Comparison of ENCODE assay signal across 8 mouse cellular contexts in the genomic region with DNA sequence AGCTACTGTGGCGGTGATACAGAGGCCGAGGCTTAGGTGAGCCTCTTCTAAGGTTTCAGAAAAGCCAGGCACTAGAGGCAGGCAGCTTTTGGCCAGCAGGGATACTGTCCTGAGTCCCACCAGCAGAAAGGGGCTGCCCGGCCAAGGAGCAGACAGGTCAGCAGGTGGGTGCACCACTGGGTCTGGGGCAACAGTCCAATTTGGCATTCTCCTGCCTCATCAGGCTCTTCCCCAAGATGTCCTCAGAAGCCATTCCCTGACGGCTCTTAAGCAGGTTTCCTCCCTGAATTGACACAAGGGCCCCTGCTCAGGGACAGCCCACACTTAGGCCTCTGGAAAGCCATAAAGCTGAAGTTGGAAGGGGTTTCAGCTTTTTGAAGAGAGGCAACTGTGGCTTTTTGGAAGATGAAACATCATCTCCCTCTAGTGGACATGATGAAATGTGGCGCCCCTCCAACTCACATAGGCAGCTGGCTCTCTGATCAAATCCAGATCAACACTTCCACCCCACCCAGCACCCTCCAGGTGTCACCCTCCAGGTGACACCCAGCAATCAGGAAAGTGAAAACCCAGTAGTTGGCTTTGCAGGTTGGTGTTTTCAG. TPM values are rescaled to one million over a fixed set of nuclear protein-coding genes. Genes with fewer than 3 reads are reported as not detected.
DNase-seq lines count a peak whose midpoint lies in the region; ATAC-seq and TF ChIP-seq lines count a peak whose summit lies in the region.

No protein-coding gene starts in this region.

- no peak overlapping the region for H3K4me2 ChIP-seq in forebrain, embryonic 14.5 days (ENCODE audit: low read length)
- H3K4me2 ChIP-seq in forebrain, embryonic 11.5 days (ENCODE audit: low read depth, low read length, severe bottlenecking), result no peak overlapping the region
- no peak overlapping the region for H3K4me2 ChIP-seq in lung, postnatal 0 days (replicated peaks; ENCODE audit: low read depth, low read length)
- H3K4me2 ChIP-seq in stomach, embryonic 16.5 days (ENCODE audit: low read depth, low read length), result no peak overlapping the region

- no peaks in the 10 kb centered on the region for H3K9me3 ChIP-seq in forebrain, embryonic 14.5 days (replicated peaks; ENCODE audit: control insufficient read depth, low read length)
- H3K9me3 ChIP-seq in forebrain, embryonic 11.5 days (ENCODE audit: control insufficient read depth, low read length), result no peaks in the 10 kb centered on the region
- no peaks in the 10 kb centered on the region for H3K9me3 ChIP-seq in lung, postnatal 0 days (ENCODE audit: low read length)
- no peaks in the 10 kb centered on the region for H3K9me3 ChIP-seq in stomach, embryonic 16.5 days (replicated peaks; ENCODE audit: control insufficient read depth, low read length)

- H3K4me3 ChIP-seq in forebrain, embryonic 14.5 days (ENCODE audit: low read depth, low read length), result no peak overlapping the region
- H3K4me3 ChIP-seq in forebrain, embryonic 11.5 days (ENCODE audit: low read depth, low read length), result no peak overlapping the region
- no peak overlapping the region for H3K4me3 ChIP-seq in lung, postnatal 0 days (ENCODE audit: low read depth, low read length)
- no peak overlapping the region for H3K4me3 ChIP-seq in stomach, embryonic 16.5 days (replicated peaks; ENCODE audit: low read length)

- H3K4me1 ChIP-seq in forebrain, embryonic 14.5 days (ENCODE audit: control insufficient read depth, insufficient read depth, low read length), result no peaks in the 10 kb centered on the region
- H3K4me1 ChIP-seq in forebrain, embryonic 11.5 days (replicated peaks; ENCODE audit: control insufficient read depth, insufficient read depth, low read length), result no peaks in the 10 kb centered on the region
- 0 out of 2 replicates have a peak, but pooled peaks cover 8% of the 10 kb centered on the region for H3K4me1 ChIP-seq in lung, postnatal 0 days (ENCODE audit: insufficient read depth, low read depth, low read length)
- peaks cover 17% of the 10 kb centered on the region; the same call in 1 of the 2 replicates for H3K4me1 ChIP-seq in stomach, embryonic 16.5 days (ENCODE audit: control insufficient read depth, insufficient read depth, low read length)

- no peaks in the 10 kb centered on the region for H3K27me3 ChIP-seq in forebrain, embryonic 14.5 days (replicated peaks; ENCODE audit: control insufficient read depth, insufficient read depth, low read length)
- H3K27me3 ChIP-seq in forebrain, embryonic 11.5 days (ENCODE audit: control insufficient read depth, insufficient read depth, low read length), result no peaks in the 10 kb centered on the region
- H3K27me3 ChIP-seq in lung, postnatal 0 days (replicated peaks; ENCODE audit: insufficient read depth, low read length), result no peaks in the 10 kb centered on the region
- no peaks in the 10 kb centered on the region for H3K27me3 ChIP-seq in stomach, embryonic 16.5 days (ENCODE audit: control insufficient read depth, insufficient read depth, low read length)

- TF ChIP-seq CTCF in lung, postnatal 0 days (IDR thresholded peaks at IDR 0.05), result peak; percentile 79

- 58% methylated on average over 5 of the region's 5 CpGs for WGBS in forebrain, embryonic 14.5 days
- 57% methylated on average over 5 of the region's 5 CpGs for WGBS in forebrain, embryonic 11.5 days
- 62% methylated on average over 5 of the region's 5 CpGs for WGBS in lung, postnatal 0 days
- 58% methylated on average over 5 of the region's 5 CpGs for WGBS in stomach, embryonic 16.5 days

- no peak for ATAC-seq in forebrain, embryonic 14.5 days
- ATAC-seq in forebrain, embryonic 11.5 days (replicated peaks; ENCODE audit: low FRiP score), result no peak
- peak; percentile 63; the same call in 1 of the 2 replicates for ATAC-seq in common myeloid progenitor, adult 5-6 weeks (replicated peaks; ENCODE audit: low read depth, poor library complexity, severe bottlenecking)
- ATAC-seq in lung, postnatal 0 days, result peak; percentile 27
- ATAC-seq in stomach, embryonic 16.5 days (ENCODE audit: insufficient read depth, low FRiP score), result 0 out of 2 replicates have a peak, but pooled peaks have one; percentile 5

- no peak overlapping the region for H3K27ac ChIP-seq in forebrain, embryonic 14.5 days (ENCODE audit: low read depth, low read length)
- H3K27ac ChIP-seq in forebrain, embryonic 11.5 days (ENCODE audit: low read depth, low read length), result no peak overlapping the region
- peak overlapping the region; percentile 43; the same call in 1 of the 2 replicates for H3K27ac ChIP-seq in lung, postnatal 0 days (ENCODE audit: low read length)
- H3K27ac ChIP-seq in stomach, embryonic 16.5 days (ENCODE audit: low read length), result peak overlapping the region; percentile 7; the same call in 1 of the 2 replicates

- no peak for TF ChIP-seq EP300 in lung, postnatal 0 days (IDR thresholded peaks at IDR 0.05)

- H3K36me3 ChIP-seq in forebrain, embryonic 14.5 days (ENCODE audit: control insufficient read depth, insufficient read depth, low read length), result no peaks in the 10 kb centered on the region
- no peaks in the 10 kb centered on the region for H3K36me3 ChIP-seq in forebrain, embryonic 11.5 days (ENCODE audit: control insufficient read depth, insufficient read depth, low read length)
- no peaks in the 10 kb centered on the region for H3K36me3 ChIP-seq in lung, postnatal 0 days (ENCODE audit: insufficient read depth, low read length)
- peaks cover 3% of the 10 kb centered on the region; the same call in 1 of the 2 replicates for H3K36me3 ChIP-seq in stomach, embryonic 16.5 days (ENCODE audit: control insufficient read depth, insufficient read depth, low read length)

- peak; percentile 74 for DNase-seq in forebrain, embryonic 14.5 days (ENCODE audit: low spot score)
- DNase-seq in forebrain, embryonic 11.5 days (ENCODE audit: low spot score), result no peak
- DNase-seq in MN1 (ENCODE audit: low spot score), result peak; percentile 74
- peak; percentile 57 to 78 for DNase-seq in heart, adult 9 months (ENCODE audit: low spot score in 2 of 2)
- peak; percentile 83 for DNase-seq in kidney, postnatal 14 days
- peak; percentile 77 for DNase-seq in lung, postnatal 0 days (ENCODE audit: low spot score)

- no peak overlapping the region for H3K9ac ChIP-seq in forebrain, embryonic 14.5 days (ENCODE audit: low read length)
- H3K9ac ChIP-seq in forebrain, embryonic 11.5 days (ENCODE audit: low read length), result no peak overlapping the region
- H3K9ac ChIP-seq in lung, postnatal 0 days (replicated peaks; ENCODE audit: low read depth), result no peak overlapping the region
- H3K9ac ChIP-seq in stomach, embryonic 16.5 days (ENCODE audit: low read length), result peak overlapping the region; percentile 52; the same call in 1 of the 2 replicates

RNA-seq across cellular contexts. Expression of a gene that starts 37.8 kb away (rescaled TPM):
- polyA plus RNA-seq in forebrain, embryonic 14.5 days (2014; fragmentation: Nextera tagmentation; extraction: Ambion mirVana), result 2.0 and 3.2 TPM in 2 replicates
- 0.35 and 0.45 TPM in 2 replicates for polyA plus RNA-seq in forebrain, embryonic 11.5 days (2014; fragmentation: Nextera tagmentation; extraction: Ambion mirVana)
- 2.7 and 8.5 TPM in 2 replicates for total RNA-seq in common myeloid progenitor, adult 5-6 weeks (2017)
- polyA plus RNA-seq in lung, postnatal 0 days (2015; fragmentation: Nextera tagmentation; extraction: Ambion mirVana), result 0.98 and 1.5 TPM in 2 replicates
- 2.3 and 2.9 TPM in 2 replicates for polyA plus RNA-seq in stomach, embryonic 16.5 days (2015; fragmentation: Nextera tagmentation; extraction: Ambion mirVana)

Comparison
In these comparisons a context has a peak if more than half of its experiments do, and no peak if none do; other contexts are left out.
1. ATAC-seq: peak in common myeloid progenitor, adult 5-6 weeks (single experiment), lung, postnatal 0 days (single experiment) and stomach, embryonic 16.5 days (single experiment); none in forebrain, embryonic 14.5 days (single experiment) and forebrain, embryonic 11.5 days (single experiment).
2. H3K27ac ChIP-seq: peak in lung, postnatal 0 days (single experiment) and stomach, embryonic 16.5 days (single experiment); none in forebrain, embryonic 14.5 days (single experiment) and forebrain, embryonic 11.5 days (single experiment).